8 mouse cellular contexts compared by ENCODE assay signal in the genomic region with DNA sequence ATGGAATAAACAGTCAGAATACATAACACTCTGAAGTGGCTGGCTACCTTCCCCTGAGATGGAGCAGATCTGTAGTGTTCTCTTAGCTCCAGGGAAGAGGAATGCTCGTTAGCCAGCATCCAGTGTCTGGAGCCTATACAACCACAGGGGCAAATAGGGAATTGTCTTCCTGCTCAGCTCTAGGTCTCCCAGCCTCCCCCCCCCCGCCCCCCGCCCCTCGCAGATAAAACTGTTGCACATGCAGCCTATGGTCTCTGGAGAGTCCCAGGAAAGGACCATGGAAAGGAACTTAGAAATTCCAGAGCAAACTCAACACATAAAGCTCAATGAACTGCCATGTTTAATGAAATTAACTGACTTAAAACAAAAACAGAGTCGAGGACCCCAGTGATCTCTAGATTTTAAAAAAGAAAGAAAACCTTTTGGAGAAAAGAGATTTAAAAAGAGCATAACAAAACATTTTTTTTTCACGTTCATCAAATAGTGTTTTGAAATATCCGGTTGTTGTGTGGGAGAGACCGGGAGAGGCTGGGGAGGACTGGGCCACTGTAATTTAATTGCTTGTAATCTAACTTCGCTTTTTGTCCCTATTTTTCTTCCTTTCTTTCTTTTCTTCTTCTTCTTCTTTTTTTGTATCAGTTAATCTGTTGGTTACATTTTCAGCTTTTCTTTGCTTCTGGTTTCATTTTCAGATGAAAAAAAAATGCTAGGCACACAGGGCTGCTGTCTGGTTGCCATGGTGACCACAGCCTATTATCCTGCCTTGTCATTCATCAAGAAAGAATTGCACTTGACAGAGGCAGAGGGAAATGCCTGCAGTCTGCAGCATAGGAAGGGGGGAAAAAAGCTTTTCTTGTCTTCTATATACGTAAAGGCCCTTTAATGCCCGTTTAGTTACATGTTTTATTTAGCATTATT.
DNase-seq lines count a peak whose midpoint lies in the region; ATAC-seq lines count a peak whose summit lies in the region.

No protein-coding gene starts in this region.

- intact Hi-C loops in left cerebral cortex, postnatal 25 days (cut with DNase I) = no loop called here

- H3K9ac ChIP-seq in embryonic facial prominence, embryonic 13.5 days = peak overlapping the region; percentile 52
- H3K9ac ChIP-seq in hindbrain, embryonic 12.5 days = peak overlapping the region; percentile 47
- H3K9ac ChIP-seq in neural tube, embryonic 12.5 days = no peak overlapping the region

- H3K27ac ChIP-seq in embryonic facial prominence, embryonic 13.5 days = peak overlapping the region; percentile 93
- peak overlapping the region; percentile 96 for H3K27ac ChIP-seq in hindbrain, embryonic 12.5 days
- H3K27ac ChIP-seq in neural tube, embryonic 12.5 days = peak overlapping the region; percentile 80; the same call in 1 of the 2 replicates

- no peaks in the 10 kb centered on the region for H3K36me3 ChIP-seq in embryonic facial prominence, embryonic 13.5 days
- H3K36me3 ChIP-seq in hindbrain, embryonic 12.5 days = no peaks in the 10 kb centered on the region
- H3K36me3 ChIP-seq in neural tube, embryonic 12.5 days = no peaks in the 10 kb centered on the region

- WGBS in embryonic facial prominence, embryonic 13.5 days = 6% methylated on average over 11 of the region's 11 CpGs
- WGBS in hindbrain, embryonic 12.5 days = 7% methylated on average over 11 of the region's 11 CpGs
- 8% methylated on average over 11 of the region's 11 CpGs for WGBS in neural tube, embryonic 12.5 days

- no peaks in the 10 kb centered on the region for H3K9me3 ChIP-seq in embryonic facial prominence, embryonic 13.5 days
- no peaks in the 10 kb centered on the region for H3K9me3 ChIP-seq in hindbrain, embryonic 12.5 days (replicated peaks)
- H3K9me3 ChIP-seq in neural tube, embryonic 12.5 days = no peaks in the 10 kb centered on the region

- H3K4me2 ChIP-seq in embryonic facial prominence, embryonic 13.5 days = peak overlapping the region; percentile 54
- H3K4me2 ChIP-seq in hindbrain, embryonic 12.5 days (replicated peaks) = peak overlapping the region; percentile 46
- H3K4me2 ChIP-seq in neural tube, embryonic 12.5 days (replicated peaks) = peak overlapping the region; percentile 52

- peak overlapping the region; percentile 20 for H3K4me3 ChIP-seq in embryonic facial prominence, embryonic 13.5 days
- peak overlapping the region; percentile 1; the same call in 1 of the 2 replicates for H3K4me3 ChIP-seq in hindbrain, embryonic 12.5 days
- no peak overlapping the region for H3K4me3 ChIP-seq in neural tube, embryonic 12.5 days

- peak; percentile 48; the same call in 1 of the 2 replicates for ATAC-seq in embryonic facial prominence, embryonic 13.5 days (ENCODE audit: insufficient number of reproducible peaks, insufficient read depth, low FRiP score, low TSS enrichment, low read depth)
- ATAC-seq in hindbrain, embryonic 12.5 days (ENCODE audit: low FRiP score) = peak; percentile 95
- ATAC-seq in neural tube, embryonic 12.5 days (ENCODE audit: low FRiP score, low read depth) = peak; percentile 93

- peak; percentile 3 for DNase-seq in cerebellum, adult 11-12 months
- DNase-seq in cerebellum, adult 11 months = no peak
- DNase-seq in MN1 (ENCODE audit: low spot score) = peak; percentile 86
- DNase-seq in left cerebral cortex, postnatal 25 days (ENCODE audit: low spot score in 2 of 2) = peak; percentile 76 to 80
- DNase-seq in thymus, postnatal 14 days = no peak

- no peaks in the 10 kb centered on the region for H3K27me3 ChIP-seq in embryonic facial prominence, embryonic 13.5 days
- H3K27me3 ChIP-seq in hindbrain, embryonic 12.5 days = no peaks in the 10 kb centered on the region
- H3K27me3 ChIP-seq in neural tube, embryonic 12.5 days (replicated peaks) = peaks cover 9% of the 10 kb centered on the region; the same call in 1 of the 2 replicates

- H3K4me1 ChIP-seq in embryonic facial prominence, embryonic 13.5 days = peaks cover 48% of the 10 kb centered on the region
- peaks cover 44% of the 10 kb centered on the region for H3K4me1 ChIP-seq in hindbrain, embryonic 12.5 days
- peaks cover 40% of the 10 kb centered on the region for H3K4me1 ChIP-seq in neural tube, embryonic 12.5 days

Comparison
In these comparisons a context has a peak if more than half of its experiments do, and no peak if none do; other contexts are left out.
1. DNase-seq: peak in cerebellum, adult 11-12 months (single experiment), MN1 (single experiment) and left cerebral cortex, postnatal 25 days (2 of 2); none in cerebellum, adult 11 months (single experiment) and thymus, postnatal 14 days (single experiment).
2. Peak in every context shown above with its lines, with median percentiles within 50 percentile points of each other: ATAC-seq, H3K27ac ChIP-seq and H3K4me2 ChIP-seq.